Mouse (Mus musculus) ovary, postnatal 10 days (tissue): Measurements from ENCODE around the gene Ggt6.

Experiments
- DNase-seq: peaks from one replicate; pipeline ENCODE4 v3.0.0; 2022; ENCODE audit warnings: low spot score

Ggt6 gene

DNA sequence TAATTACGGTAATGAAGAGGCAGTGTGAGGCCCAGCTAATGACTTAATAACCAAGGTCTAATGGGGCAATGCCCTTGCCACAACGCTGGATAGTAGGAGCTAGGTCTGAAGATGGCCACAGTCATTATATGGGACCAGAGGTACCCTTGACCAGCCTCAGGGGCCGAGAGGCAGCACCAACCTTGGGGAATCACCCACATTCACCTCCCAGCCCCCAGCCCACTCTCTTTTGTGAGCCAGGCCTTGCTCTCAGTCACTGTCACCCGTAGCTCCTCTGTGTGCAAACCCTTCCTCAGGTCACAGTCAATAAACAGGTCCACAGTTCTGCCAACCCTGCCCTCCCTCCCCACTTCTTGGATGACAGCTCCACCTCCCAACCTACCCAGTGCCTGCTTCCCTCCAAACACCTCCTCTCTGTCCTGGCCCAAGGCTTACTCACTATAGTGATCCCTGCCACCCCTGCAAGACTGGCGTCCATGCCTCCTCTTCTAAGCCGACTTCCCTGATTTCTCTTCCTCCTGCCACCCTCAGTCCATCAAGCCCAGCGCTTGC, 40.8 kb downstream of the Ggt6 start:
- DNase-seq: no peak

- DNase-seq: no peak
Measured at GRCm38 (mm10) chr11:72477182-72477581, 41.9 kb downstream of the Ggt6 start.

- no peak for DNase-seq
Measured at GRCm38 (mm10) chr11:72477653-72478052, 42.3 kb downstream of the Ggt6 start.

- no peak for DNase-seq
Measured at GRCm38 (mm10) chr11:72478228-72478627, 42.9 kb downstream of the Ggt6 start.

- no peak for DNase-seq
Measured at GRCm38 (mm10) chr11:72479499-72479898, 44.2 kb downstream of the Ggt6 start.

GRCm38 (mm10) chr11:72481313-72481712, 46.0 kb downstream of the Ggt6 start:
- DNase-seq: no peak

GRCm38 (mm10) chr11:72481952-72482351, 46.6 kb downstream of the Ggt6 start:
- no peak for DNase-seq

- DNase-seq: no peak
Measured at GRCm38 (mm10) chr11:72484549-72484948, 49.2 kb downstream of the Ggt6 start.

DNA sequence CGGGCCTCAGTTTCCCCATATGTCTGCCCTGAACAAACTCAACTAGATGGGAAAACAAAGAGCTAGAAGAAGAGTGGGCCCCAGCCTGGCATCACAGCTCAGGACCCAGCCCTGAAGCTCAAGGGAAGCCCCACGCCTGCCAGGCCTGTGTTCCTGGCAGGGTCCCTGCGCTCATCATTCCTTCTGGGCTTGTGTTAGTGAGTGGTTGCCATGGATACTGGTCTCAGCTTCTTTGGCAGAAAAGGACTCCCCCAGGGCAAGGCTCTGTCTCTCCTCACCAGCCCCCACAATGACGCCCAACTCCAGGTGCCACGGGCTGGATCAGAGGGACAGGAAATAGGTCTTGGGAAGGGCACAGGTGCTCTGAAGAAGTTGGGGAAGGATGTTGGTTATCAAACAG, 49.8 kb downstream of the Ggt6 start:
- DNase-seq: no peak

DNA sequence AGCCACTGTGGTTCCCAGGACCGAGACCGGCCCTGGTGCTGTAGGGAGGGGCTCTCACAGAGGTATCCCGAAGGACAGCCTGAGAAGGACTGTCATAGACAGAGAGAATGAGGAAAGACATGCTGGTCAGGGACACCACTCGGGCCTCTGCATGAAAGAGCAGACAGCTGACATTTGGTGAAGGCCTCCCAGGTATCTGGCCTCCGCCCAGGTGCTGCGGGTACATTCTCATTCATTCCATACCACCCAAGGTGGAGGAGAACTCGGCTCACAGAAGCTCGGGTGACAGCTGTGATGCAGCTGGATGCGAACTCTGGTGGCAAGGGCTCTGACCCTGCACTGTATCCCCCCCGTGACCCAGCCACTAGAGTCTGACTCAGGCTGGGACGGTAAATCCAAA, 50.6 kb downstream of the Ggt6 start:
- no peak for DNase-seq

GRCm38 (mm10) chr11:72487171-72487570, 51.8 kb downstream of the Ggt6 start:
- DNase-seq: no peak

DNA sequence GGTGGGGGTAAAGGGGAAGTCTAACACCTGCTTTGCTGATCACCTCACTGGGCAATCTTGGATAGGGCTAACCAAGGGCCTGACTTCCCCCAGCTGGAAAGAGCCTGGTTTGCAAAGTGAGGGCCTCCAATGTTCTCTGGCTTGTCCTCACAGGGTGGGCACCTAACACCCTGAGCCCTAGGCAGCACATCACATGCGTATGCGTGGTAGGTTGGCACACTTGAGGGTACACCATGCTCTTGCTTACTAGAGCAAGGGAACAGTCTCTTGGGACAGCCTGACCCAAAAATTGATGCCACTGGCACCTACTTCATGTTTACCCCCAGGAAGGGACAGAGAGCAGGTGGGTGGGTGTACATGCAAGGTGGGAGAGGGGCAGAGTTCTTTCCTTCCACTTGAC, 52.4 kb downstream of the Ggt6 start:
- no peak for DNase-seq
